Mouse (Mus musculus): ENCODE data around the gene Dgkh.

DNA sequence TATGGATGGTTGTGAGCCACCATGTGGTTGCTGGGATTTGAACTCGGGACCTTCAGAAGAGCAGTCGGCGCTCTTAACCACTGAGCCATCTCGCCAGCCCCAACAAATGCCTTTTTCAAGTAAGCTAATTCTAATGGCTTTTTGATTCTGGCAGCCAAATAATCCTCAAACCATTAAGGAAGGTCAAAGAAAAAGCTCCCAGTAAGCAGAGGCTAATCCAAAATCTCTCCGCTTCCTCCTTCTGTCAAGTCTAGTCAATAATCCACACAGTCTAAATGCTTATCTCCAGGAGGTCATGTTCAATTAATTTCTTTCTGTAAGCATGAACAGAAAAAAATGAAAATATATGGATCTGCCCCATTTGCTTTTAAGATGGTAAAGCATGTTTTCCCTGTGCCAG is 197.9 kb downstream of the Dgkh start:
- TF ChIP-seq CTCF (IDR thresholded peaks at IDR 0.05; ENCODE audit: low read depth), result no peak
- no peak for TF ChIP-seq EP300 (IDR thresholded peaks at IDR 0.05; ENCODE audit: low read depth)

All from heart, postnatal 0 days (tissue).